Mouse (Mus musculus) liver, adult (tissue): ENCODE results near the gene Pip5kl1.

Source experiments
- GATA4 ChIP-seq: IDR thresholded peaks from 2 replicates; pipeline ENCODE4 v1.6.1; 2014; ENCODE audit warnings: mild to moderate bottlenecking, low read length; ENCODE audit not compliant: insufficient replicate concordance

The Pip5kl1 gene

DNA sequence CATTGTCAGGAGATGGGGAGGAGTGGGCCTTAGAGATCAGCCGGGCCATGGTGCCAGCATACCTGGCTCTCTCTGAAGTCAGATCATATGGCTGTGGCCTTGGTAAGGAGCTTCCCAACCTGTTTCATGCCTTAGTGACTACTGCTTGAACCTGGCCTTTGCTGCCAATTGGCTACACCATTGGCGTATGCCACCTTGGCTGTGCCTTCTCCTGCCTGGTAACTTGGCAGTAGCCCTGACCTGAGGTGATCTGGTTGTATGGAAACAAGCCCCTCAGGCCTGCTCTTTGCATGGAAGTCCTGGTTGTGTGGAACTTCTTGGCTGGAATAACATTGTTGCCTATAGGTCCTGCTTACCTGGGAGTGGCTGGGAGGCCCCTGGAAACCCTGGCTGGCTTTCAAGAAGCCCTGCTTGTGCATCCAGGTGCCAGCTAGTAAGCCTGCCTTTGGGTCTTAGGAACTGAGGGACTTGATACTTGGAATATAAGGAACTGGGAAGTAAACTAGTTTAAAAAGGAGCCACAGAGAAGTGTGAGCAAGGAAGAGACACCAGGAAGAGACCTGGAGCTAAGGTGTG is 33.2 kb upstream of the Pip5kl1 start:
- TF ChIP-seq GATA4 = no peak

DNA sequence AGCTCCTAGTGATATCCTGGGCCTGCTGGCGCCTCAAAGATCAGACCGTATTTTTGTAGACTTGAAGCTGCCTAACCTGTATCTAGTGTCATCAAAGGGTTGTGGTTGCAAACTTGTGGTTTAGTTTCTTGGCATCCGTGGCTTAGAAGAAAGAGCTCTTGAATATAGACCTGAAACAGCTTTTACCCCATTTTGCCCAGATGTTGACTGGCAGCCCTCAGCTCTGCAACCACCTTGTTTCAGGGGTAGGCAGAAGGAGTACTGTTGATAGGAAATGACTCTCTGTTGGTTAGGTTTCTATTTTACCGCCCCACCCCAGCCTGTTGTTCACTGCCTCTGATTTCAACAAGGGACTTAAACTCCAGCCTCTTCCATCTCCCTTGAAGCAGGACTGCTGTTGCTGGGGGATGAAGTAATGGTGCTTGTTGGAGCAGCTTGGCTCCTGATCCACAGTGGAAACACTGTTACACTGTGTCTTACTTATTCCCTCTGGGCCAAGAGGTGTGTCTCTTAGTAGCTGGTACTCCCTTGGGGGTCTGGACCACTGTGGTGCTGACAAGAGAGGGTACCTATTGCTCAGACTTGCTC is 32.5 kb upstream of the Pip5kl1 start:
- TF ChIP-seq GATA4 = no peak

DNA sequence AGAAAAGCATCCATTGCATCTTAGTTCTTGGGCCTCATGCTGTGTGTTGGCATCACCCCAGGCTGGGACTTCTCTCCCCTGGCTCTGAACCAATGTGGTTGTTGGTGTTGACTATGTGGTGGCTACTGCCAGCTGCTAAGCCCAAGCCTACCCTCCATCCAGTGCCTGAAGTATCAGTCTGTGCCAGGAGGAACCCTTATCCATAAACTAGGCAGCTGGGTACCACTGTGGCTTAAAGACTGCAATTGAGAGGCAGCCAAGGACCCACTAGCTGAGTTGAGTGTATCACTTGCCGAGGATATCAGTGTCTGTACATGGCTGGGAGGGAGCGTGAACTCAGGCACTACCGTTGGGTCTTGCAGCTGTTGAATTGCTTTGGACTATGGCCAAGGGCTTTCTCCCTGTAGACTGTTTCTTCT is 31.6 kb upstream of the Pip5kl1 start:
- TF ChIP-seq GATA4 = no peak

DNA sequence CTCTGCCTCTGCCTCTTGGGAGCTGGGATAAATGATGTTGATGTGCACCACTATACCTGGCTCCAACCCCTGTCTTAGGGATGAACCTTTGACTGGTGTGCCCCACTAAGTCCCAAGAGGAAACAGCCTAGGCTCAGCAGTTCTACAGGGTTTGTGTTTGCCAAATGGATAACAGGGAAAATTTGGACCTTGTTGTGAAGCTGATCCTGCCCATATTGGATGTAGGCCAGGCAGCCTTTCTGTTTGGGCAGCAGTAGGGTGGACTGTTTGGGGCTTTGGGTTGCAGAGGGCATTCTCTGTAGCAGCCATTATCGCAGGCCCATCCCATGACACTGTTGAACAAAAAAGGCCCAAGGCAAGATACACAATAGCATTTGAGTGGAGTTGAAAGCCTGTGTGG is 27.6 kb upstream of the Pip5kl1 start:
- no peak for TF ChIP-seq GATA4

DNA sequence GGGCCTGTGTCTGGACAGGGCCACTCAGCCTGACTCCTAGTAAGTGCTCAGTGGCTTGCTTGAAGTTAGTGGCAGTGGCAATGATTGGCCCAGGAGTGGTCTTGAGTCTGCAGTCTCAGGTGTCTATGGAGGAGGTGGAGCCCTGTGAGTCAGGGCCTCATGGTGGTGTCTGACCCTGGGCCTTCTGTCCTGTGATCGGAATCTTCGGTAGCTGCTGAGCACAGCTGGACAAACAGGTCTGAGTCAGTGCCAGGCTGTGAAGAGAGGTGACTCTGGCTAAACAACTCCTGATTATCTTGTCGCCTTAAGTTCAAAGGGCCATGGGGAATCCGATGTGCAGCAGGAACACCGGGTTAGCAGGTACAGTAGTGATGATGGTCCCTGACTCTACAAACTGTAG is 27.2 kb upstream of the Pip5kl1 start:
- TF ChIP-seq GATA4 = no peak

DNA sequence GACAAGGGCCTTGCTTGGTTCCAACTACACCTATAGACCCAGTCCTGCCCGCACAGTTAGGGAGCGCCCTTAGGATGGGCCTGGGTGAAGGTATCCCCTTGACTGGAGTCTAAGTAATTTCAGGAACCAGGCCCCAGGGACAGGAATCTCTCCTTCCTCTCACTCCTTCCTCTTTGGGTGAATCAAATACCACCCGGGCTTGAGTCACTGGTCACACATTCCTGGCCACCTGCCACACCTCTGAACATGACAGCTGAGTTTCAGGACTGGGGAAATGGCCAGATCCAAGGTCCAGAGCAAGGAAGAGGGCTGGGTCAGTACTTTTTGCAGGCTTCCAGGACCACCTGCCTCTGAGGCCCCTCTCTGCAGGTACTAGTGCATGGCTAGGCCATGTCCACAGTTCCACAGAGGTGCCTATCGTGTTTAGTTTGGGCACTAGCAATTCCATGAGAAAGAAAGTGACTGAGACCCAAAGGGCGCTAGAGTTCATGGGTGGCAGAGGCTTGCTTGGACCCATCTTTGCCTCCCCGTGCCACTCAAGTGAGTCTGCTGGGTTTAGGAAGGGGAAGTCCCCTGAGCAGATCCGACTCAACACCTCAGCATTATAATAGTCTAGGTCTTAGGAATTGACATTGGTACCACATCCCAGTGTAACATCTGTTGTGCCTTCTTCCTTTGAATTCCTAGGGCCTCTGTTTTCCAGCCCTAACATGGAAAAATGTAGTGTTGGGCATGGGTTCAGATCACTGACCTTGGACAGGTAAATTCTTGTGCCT is 26.4 kb upstream of the Pip5kl1 start:
- no peak for TF ChIP-seq GATA4

DNA sequence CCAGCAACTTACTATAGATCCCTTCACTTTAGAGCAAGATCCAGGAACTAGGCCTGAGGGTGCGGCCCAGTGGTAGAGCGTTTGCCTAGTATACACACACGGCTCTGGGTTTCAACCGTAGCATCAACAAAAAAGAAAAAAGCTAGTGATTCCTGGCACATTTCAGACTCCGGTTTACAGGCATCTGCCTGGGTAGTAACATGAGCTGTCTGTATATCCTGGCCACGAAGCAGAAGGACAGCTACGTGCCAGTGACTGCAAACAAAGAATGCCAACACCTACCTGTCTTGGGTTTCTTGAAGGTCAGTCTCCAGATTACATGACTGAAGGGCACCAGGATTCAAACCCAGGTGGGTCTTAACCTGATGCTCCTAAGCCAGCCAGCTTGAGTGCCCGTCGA is 25.4 kb upstream of the Pip5kl1 start:
- TF ChIP-seq GATA4 = no peak

DNA sequence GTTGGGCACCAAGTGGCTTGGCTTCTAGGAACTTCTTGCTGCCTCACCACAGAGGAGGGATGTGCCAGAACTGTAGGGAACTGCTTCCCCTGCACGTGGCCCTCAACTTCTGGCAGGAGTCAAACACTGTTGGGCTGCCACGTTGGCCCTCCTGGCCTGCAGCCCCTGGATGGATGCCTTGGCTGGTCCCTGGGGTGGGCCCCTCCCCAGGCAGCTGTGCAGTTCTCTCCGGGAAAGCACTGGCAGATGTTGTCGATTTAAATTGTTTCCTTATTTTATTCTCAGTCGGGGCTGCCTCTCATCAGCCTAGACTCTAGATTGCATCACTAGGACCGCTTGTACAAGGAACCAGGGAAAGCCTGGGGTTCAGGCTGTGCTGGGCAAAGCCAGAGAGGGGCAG is 24.8 kb upstream of the Pip5kl1 start:
- no peak for TF ChIP-seq GATA4

DNA sequence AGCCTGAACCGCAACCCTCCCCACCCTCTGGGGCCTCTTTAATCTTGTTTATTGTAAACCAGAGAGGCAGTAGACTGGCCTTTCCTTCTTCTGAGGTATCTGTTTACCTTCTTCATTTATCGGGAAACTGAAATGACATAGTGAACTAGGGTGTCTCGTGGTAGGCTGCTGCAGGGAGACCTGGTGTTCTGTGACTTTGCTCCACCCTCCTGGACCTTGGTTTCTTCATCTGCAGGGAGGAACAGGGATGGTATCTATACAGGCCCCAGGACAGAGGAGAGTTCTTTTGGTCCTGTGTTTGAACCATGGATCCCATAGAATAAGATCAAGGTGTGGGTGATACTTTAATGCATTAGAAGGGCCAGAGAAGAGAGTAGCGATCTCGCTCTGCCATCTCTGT is 23.4 kb upstream of the Pip5kl1 start:
- no peak for TF ChIP-seq GATA4

DNA sequence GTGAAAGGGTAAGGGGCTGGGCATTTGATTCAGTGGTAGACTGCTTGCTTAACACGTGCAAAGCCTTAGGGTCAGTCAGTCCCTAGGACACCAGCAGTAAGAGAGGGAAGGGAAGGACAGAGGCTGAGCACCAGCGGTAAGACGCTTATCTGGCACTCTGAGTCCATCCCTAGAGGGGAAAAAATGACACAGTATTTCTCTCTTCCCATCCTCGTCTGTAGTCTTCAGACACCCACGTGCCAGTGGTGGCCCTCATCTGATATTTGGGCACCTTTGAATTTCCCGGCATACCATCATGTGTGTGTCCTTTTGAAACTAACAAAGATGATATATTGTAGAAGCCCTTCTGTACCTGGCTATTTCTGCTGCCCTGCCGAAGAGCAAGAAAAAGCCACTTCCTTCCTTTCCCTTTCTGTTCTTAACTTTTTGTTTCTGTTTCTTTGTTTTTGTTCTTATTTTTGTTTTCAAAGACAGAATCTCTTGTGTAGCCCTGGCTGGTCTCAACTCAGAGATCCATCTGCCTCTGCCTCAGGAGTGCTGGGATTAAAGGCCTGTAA is 20.9 kb upstream of the Pip5kl1 start:
- no peak for TF ChIP-seq GATA4

DNA sequence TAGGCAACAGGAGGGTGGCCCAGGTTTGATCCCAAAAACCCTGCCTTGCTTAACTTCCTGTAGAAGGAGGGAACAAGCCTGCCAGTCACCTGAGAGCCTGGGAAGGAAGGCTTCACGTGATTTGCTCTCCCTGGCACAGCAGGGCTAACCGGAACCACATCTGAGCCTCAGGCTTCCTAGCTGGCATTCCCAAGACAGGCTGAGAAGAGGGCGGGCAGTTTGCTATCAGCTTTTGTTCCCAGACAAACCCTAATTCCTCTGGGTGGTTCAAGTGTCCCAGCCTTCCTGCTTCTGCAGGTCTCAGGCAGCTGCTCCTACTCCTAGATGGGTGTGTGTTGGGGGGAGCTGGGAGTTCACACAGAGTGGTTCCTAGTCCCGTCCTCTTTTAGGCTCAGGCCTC is 19.1 kb upstream of the Pip5kl1 start:
- TF ChIP-seq GATA4 = no peak

DNA sequence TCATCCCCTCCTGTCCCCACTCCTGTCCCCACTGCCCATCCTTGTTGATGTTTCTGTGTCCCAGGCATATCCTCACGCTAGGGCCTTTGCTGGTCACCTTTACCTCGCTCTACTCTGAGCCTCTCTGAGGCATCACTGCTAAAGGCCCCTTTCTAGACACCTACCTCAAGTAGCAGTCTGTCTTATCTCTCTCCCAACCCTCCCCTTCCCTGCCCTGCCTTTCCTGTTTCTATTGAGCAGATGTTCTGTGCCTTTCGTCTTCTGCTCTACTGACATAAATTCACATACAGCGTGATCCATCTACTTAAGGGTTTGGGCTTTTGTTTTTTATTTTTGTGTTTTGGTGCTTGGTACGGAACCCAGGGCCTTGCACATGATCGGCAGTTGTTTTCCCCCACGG is 18.6 kb upstream of the Pip5kl1 start:
- no peak for TF ChIP-seq GATA4

DNA sequence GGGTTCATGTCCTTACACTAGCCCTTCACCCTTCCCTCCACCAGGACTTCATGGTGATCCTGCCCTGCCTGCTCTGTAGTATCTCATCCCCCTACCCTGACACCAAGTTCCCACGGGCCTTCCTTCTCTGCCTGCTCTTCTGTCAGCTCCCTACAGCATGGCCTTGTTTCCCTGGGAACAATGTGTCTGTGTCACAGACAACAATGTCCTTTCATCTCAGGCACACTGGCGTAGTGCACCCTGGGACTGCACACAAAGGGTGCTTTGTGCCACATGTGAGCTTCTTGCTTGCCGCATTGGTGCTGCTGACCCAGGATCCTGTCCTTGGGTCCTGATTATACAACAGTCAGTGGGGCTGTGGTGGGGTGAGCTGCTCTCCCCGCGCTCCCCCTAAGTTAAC is 15.0 kb upstream of the Pip5kl1 start:
- no peak for TF ChIP-seq GATA4

DNA sequence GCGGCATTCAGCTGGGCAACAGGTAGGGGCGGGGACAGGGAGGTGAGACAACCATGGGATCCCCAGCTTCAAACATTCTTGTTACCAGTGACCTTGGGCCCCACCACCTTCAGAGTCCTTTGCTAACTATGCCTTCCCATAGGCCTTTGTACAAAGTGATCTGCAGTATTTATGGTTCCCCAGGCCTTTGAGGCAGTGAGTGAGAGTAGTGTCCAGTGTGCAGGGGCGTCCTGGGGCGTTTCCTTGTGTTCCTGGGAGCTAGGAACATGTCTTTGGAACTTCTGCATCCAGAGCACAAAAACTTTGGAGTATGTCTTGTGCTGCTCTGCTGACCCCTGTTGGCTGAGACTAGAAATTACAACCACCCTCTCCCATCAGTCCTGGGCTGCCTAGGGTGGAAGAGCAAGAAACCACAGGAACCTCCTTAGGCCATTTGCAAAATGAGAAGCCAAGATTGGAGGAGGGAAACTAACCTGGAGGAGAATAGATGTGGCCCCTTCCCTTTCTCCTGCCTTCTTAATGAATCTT is 8.0 kb upstream of the Pip5kl1 start:
- TF ChIP-seq GATA4 = no peak

DNA sequence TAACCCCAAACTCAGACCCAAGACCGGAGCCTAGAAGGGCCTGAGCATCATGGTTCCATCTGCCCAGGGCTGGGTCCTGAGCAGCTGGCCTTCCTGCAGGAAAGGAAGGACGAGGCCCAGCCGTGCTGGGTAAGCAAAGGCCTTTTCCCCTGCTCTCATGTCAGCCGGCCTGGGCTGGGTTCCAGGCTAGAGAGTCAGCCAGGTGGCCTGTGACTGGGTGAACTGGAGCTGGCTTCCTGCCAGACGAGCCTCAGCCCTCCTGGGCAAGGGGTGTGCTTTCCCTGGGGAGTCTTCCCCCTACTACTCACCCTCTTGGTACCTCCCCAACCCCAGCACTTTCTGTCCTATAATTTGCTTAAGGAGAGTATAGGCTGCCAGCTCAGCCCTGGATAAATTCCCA is 6.4 kb upstream of the Pip5kl1 start:
- TF ChIP-seq GATA4 = no peak

DNA sequence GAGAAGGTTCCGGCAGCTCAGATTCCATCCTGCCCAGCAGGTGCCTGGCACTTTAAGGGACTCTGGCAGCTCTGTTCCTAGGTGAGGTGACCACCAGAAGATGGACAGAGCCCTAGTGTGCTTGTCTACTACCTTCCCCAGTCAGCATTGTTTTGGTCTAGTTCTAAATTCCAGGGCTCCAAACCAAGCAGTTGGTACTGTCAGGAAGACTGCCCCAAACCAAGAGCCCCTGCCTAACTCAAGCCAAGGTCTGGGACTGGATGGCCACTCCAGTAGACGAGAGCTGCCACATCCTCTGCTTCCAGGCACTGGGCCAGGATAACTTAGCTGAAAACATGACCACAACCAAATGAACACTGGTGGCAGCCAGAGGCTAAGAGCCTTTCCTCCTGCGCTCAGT is 5.7 kb upstream of the Pip5kl1 start:
- TF ChIP-seq GATA4 = no peak
